Mouse (Mus musculus) embryonic stem cell, embryonic (primary cell): Measurements from ENCODE around the gene Cpm.

ENCODE experiments used
- CTCF ChIA-PET, 4 experiments: fragments of 300-600 bp in 2 of 4; fragments of 350-600 bp in 2 of 4; sonication (Branson Sonifier 250); formaldehyde crosslinking; loops; one replicate each; lab custom pipeline; 2022; ENCODE audit warnings: inconsistent platforms in 2 of 4; lab: Charles Lee
- POLR2A ChIA-PET, 4 experiments: fragments of 300-600 bp in 2 of 4; fragments of 350-600 bp in 2 of 4; sonication (Branson Sonifier 250); formaldehyde crosslinking; loops; one replicate each; lab custom pipeline; 2022; ENCODE audit warnings: antibody characterized with exemption in 4 of 4, inconsistent platforms in 1 of 4; lab: Charles Lee

The Cpm gene

DNA sequence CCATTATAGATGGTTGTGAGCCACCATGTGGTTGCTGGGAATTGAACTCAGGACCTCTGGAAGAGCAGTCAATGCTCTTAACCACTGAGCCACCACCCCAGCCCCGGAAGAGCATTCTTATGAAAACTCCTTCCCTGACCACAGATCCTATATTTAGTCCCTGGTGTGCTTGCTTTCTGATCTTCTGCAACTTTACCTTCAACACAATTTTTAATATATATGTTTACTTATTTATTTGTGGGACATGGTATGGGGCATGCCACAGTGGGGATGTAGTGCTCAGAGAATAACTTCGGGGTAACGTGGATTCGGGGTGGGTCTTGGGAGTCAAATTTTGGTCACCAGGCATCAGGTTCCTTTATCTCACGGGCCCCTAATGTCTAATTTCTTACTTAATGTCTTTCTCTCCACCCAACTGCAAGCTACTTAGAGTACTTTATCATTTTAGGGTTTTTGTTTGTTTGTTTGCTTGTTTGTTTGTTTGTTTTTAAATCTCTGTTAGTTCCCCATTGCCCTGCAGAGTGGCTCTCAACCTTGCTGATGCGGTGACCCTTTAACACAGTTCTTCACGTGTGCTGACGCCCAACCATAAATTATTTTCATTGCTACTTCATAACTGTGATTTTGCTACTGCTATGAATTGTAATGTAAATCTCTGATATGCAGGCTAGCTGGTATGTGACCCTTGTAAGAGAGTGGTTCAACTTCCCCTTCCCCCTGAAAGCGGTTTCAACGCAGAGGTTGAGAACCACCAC, 39.4 kb downstream of the Cpm start:
- CTCF ChIA-PET, result no interaction called here
- POLR2A ChIA-PET, result no interaction called here

DNA sequence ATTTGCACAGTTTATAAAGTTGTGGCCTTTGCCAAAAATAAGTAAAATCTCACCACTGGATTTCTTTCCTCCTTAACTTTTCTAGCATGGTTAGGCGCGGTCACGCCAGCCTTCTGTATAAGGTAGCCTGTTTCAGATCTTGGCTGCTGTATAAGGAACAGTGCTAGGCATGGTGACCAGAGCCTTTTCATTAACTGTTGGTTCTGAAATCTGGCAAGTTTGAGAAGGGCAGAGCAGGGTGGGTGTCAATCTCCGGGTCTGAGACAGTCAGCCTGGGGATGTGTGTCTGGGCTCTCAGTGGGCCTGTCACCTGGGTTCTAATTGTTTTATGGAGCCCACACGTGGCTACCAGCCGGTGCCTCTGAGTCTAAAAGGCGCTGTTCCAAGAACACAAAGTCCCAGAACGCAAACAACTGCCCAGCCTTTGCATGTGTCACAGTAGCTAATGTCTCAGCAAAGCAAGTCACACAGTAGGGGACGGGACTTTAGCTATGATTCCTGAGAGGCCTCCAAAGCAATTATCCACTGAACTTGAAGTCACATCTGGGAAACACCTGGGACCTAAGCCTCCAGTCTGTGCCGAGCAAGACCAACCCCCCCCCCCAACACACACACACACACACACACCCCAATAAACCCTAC, 40.3 kb downstream of the Cpm start:
- ChIA-PET CTCF (interaction anchor here in 1 of 4 experiments (0.6 kb wide), 3 partner anchors 187 to 384 kb away, joined by 3 to 9 read pairs (median 6); no protein-coding TSS in a partner anchor), POLR2A (no interaction called here)

DNA sequence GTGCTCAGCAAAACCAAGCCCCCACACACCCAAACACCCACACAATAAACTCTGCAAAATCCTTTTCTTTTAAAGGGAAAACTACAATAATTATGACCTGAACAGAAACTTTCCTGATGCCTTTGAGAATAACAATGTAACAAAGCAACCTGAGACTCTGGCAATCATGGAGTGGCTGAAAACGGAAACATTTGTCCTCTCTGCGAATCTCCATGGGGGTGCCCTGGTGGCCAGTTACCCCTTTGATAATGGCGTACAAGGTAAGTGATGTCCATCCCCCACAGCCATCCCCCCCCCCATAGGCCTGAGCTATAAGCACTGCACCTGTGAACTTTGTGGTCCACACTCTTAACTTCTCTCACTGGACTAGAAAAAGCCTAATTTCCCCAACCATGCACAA, 40.8 kb downstream of the Cpm start:
- ChIA-PET POLR2A (interaction anchor here in 1 of 4 experiments (0.6 kb wide), 1 partner anchor 192 kb away, joined by 3 read pairs; no protein-coding TSS in a partner anchor), CTCF (interaction anchor here in 2 of 4 experiments (0.6 to 0.7 kb wide), 5 partner anchors 10 to 848 kb away, joined by 3 to 9 read pairs (median 3); no protein-coding TSS in a partner anchor)

DNA sequence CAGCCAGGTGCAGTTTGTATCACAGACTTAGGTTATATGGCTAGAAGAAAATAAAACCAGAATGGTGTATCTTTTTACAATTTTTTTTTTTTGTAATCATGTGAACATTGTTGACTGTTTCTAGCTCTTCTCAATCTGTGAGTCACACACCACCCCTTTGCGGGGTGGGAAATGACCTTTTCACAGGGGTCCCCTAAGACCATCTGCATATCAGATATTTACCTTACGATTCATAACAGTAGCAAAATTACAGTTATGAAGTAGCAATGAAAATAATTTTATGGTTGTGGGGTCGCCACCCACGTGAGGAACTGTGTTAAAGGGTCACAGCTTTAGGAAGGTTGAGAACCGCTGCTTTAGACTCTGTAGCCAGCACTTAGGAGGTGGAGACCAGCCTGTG, 41.5 kb downstream of the Cpm start:
- POLR2A ChIA-PET, result interaction anchor here in 2 of 4 experiments (0.6 to 1.0 kb wide), 2 partner anchors 14 to 193 kb away, joined by 3 read pairs; no protein-coding TSS in a partner anchor

DNA sequence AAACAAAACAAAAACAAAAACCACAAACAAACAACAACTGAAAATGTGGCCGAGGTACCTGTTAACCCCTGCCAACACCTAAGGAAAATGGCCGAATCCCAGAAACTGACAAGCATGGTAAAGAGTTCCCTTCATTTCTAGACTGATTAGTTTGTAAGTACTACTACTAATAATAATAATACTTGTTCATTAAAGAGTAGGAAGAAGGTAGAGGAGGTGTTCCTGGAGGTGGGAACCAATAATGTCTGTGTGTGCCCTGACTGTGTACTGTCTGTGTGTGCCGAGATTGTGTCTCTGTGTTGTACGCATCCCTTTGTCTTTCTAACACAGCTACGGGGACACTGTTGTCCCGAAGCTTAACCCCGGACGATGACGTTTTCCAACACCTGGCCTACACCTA, 42.0 kb downstream of the Cpm start:
- ChIA-PET POLR2A (interaction anchor here in 1 of 4 experiments (1.0 kb wide), 1 partner anchor 13 kb away, joined by 3 read pairs; no protein-coding TSS in a partner anchor), CTCF (no interaction called here)

More for the DNA sequence above, 41.5 kb downstream of the Cpm start:
- CTCF ChIA-PET, result interaction anchor here in 2 of 4 experiments (0.6 to 0.7 kb wide), 4 partner anchors 11 to 847 kb away, joined by 3 to 6 read pairs (median 3); no protein-coding TSS in a partner anchor

DNA sequence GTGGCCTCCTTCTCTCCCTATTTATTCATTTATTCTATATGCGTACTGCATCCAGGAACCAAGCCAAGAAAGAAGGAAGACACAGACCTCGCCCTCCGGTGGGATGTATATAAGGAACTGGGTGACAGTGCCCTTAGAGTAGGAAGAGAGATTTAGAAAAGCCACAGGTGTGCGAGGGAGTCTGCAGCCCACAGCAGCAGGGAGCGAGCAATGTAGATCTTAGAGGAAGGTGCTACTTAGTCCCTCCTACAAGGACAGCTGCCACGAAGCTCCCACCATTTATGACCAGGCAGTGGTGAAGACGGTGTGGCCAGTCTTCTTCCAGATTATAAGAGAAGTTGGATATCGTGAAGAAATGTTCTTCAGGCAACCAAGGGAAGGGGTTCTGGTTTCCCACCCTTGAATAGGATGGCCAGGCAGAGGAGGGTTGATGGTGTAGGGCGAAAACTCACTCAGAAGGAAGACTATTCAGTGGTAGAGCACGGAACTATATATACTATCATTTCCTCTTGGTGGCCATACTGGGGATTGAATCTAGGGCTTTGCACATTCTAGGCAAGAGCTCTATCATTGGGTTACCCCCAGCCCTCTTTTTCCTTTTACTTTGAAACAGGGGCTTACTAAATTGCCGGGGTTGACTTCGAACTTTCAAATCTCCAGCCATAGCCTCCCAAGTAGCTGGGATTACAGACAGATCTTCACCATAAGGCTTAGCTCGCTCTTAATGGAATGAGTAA, 42.8 kb downstream of the Cpm start:
- POLR2A ChIA-PET, result interaction anchor here in 2 of 4 experiments (0.7 to 1.0 kb wide), 2 partner anchors 13 to 38 kb away, joined by 3 to 4 read pairs; no protein-coding TSS in a partner anchor

DNA sequence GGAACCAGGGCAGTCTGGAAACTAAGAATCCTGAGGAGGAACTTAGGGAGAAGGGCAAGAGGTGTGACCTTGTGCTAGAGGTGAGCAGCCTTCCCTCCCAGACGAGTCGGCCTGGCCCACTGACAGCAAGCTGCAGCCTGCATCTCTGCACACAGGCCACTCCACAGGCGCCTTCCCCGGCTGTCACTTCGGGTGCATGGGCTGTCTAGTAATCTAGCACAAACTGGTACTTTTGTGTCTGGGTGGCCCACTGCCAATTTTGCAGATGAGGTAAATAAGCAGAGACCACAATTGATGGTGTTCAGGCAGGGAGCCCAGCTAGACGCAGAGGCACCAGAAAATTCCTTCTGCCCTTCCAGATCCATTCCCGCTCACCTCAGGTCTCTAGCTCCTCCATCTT, 43.4 kb downstream of the Cpm start:
- ChIA-PET CTCF (no interaction called here), POLR2A (interaction anchor here in 2 of 4 experiments (0.6 to 0.7 kb wide), 2 partner anchors 37 to 625 kb away, joined by 3 to 4 read pairs; no protein-coding TSS in a partner anchor)

More for the DNA sequence above, 42.8 kb downstream of the Cpm start:
- CTCF ChIA-PET, result no interaction called here

DNA sequence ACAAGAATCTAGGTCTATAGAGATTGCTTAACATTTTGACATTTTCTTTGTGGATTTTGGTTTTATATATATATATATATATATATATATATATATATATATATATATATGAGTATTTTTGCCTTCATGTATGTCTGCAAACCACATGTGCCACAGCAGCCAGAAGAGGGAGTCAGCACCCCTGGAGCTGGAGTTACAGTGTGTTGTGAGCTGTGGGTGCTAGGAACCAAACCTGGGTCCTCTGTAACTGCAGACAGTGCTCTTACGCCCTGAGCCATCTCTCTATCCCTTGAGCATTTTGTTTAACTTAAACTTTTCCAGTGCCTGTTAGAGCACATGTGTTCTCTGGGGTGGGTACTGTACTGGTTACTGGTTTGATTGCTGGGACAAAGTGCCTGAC, 44.6 kb downstream of the Cpm start:
- POLR2A ChIA-PET, result interaction anchor here in 1 of 4 experiments (0.6 kb wide), 1 partner anchor 219 kb away, joined by 3 read pairs; no protein-coding TSS in a partner anchor

DNA sequence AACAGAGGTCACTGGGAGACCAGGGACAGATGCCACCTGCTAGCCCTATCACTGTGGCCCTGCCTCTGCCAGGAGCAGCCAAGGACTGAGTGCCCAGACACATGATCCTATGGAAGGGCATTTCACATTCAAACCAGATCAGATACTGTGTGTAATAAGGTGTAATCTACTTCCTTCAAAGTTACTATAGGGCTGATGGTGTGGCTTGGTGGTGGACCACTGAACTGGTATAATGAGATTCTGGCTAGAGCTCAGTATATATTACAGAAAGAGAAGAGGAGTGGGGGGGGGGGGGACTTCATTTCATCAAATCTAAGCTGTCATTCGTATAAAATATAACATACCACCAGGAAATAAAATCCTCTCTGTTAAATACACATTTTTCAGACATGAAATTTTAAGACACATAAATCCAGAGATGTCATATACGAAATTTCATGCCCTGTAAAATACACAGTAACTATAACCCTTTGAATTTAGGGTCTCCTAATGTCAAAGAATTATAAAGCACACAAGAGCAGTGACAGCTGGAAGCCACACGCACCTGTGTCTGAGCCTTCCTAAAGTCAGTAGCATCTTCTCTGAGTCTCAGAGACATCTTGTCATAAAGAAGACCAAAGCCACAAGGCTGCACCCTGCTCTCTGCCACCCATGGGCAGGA, 45.2 kb downstream of the Cpm start:
- CTCF ChIA-PET, result interaction anchor here in 2 of 4 experiments (0.6 kb wide), 3 partner anchors 13 to 177 kb away, joined by 3 to 4 read pairs (median 4); no protein-coding TSS in a partner anchor
- POLR2A ChIA-PET, result interaction anchor here in 2 of 4 experiments (0.6 to 0.7 kb wide), 3 partner anchors 157 to 219 kb away, joined by 3 to 6 read pairs (median 5); no protein-coding TSS in a partner anchor

More for the DNA sequence above, 44.6 kb downstream of the Cpm start:
- CTCF ChIA-PET, result interaction anchor here in 2 of 4 experiments (0.6 kb wide), 3 partner anchors 14 to 176 kb away, joined by 3 to 4 read pairs (median 4); no protein-coding TSS in a partner anchor

DNA sequence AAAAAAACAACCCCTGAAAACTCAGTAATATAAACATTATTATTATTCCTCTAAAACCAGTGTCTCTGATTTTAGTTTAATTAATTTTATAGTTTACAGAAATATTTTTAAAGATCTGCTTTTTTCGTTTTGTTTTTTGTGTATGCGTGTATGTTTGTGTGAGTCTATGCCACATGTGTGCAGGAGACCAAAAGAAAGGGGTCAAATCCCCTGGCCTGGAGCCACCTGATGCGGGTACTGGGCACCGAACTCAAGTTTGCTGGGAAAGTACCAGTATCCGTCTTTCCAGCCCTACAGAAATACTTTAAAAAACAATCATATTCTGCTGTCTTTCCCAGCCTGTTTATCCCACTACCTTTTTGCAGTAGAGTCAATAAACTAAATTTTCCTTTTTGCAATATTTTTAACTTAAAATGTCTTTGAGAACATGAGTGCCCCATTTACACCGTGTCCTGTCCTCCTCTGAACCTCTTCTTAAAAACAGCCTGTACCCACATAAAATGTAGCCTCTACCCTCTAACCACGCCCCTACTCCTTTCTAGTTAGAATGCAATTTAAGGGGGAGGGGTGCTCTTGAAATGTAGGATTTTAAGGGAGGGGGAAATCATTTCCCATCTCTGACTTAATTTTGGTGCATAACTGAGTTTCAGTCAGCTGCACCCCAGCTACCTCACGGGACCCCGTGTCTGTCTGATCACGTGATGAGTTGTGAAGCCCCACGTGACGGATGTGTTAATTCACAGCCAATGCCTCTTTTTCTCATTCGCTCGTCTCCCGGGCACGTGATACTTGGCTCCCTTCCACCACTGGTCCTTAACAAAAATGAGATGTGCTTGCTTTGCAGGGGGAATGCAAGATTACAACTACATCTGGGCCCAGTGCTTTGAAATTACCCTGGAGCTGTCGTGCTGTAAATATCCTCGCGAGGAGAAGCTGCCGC, 46.1 kb downstream of the Cpm start:
- POLR2A ChIA-PET, result interaction anchor here in 2 of 4 experiments (0.6 to 0.9 kb wide), 3 partner anchors 32 to 178 kb away, joined by 3 to 6 read pairs (median 5); no protein-coding TSS in a partner anchor
- CTCF ChIA-PET, result interaction anchor here in 2 of 4 experiments (0.6 to 1.5 kb wide), 4 partner anchors 10 to 221 kb away, joined by 3 to 8 read pairs (median 3); no protein-coding TSS in a partner anchor

DNA sequence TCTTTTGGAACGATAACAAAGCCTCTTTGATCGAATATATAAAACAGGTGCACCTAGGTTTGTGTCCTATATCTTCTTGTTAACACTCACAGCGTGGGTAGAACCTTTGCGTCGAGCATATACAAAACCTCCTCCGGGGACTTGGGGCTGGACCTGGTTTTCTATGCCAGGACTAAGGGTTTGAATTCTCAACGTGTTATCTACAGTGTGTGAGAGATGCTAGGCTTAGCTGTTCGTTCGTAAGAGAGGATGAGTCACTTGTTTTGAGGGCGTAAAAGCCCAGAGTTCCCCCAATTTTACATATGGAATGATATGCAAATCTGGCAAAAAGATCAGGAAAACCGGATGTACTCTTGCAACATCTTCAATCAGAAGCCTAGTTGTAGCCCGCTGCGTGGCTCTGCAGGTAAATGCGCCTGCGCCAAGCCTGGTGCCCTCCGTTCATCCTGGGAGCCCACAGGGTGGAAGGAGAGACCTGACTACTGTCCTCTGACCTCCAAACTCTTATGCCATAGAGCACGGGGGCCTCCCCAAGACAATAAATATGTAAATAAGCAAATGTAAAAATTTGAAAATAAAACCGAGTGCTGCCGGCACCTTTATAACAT, 46.8 kb downstream of the Cpm start:
- POLR2A ChIA-PET, result interaction anchor here in 1 of 4 experiments (0.9 kb wide), 1 partner anchor 32 kb away, joined by 3 read pairs; no protein-coding TSS in a partner anchor
- CTCF ChIA-PET, result interaction anchor here in 2 of 4 experiments (0.6 to 3.0 kb wide), 6 partner anchors 9 to 222 kb away, joined by 3 to 11 read pairs (median 3); no protein-coding TSS in a partner anchor

DNA sequence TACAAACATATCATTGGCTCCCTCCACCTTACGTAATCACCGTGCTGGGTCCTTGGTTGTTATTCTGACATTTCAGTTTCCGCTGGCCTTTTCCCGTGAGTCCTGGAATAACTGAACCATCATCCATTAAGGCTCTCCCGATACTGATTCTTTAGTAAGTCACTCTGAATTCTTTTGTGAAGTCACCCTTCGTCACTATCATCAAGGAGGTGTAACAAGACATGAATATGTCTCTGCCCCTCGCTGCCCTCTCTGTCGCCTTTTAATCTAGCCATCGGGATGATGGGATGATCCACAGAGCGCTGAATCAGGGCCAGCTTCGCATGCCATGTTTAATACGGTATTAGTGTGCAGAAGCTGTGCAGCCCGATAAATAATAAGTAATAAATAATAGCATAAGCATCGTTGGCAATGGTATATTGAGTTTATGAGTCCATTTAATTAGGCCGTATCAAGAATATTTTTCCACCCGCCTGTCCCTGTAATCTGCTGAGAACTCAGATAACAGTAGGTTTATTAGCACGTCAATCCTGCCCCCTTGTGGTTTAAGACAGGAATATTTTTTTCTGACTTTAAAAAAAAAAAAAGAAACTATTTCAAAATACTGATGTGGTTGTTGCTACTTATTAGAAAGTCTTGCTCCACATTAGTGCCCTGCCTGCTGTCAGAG, 47.5 kb downstream of the Cpm start:
- ChIA-PET CTCF (interaction anchor here in 2 of 4 experiments (0.6 to 3.0 kb wide), 5 partner anchors 9 to 222 kb away, joined by 3 to 11 read pairs (median 3); no protein-coding TSS in a partner anchor), POLR2A (interaction anchor here in 1 of 4 experiments (0.9 to 1.6 kb wide), 2 partner anchors 22 to 33 kb away, joined by 3 to 6 read pairs; no protein-coding TSS in a partner anchor)

DNA sequence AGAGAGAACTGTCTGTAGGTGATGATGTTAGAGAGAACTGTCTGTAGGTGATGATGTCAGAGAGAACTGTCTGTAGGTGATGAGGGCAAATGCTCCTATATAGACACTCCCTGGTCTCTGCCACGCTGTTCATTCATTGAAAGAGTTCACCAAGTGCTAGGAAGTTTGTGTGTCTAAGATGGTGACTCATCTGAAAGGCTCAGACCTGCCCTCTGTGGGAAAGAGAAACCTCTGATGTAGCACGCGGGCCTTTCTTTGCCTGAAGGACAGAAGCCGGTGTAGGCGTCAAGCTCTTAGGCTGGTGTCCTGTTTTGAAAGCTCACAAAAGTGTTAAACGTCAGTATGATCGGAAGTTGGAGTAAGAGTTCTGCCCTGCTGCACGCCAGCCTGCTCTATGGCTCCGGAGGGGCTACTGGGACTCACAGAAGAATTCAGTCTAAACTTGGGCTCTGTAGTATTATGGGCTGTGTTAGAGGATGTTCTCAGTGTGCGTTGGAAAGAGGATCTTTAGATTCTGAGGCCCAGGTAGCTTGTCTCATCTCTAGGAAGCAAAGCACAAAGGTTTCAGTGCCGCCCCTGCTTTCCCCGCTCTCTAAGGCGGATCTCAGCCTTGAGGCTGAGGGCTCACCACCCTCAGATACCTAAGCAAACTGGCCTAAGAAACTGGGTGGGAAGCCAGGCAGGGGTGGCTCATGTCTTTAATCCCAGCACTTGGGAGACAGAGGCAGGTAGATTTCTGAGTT, 48.4 kb downstream of the Cpm start:
- POLR2A ChIA-PET, result interaction anchor here in 1 of 4 experiments (0.9 to 1.6 kb wide), 2 partner anchors 21 to 33 kb away, joined by 3 to 6 read pairs; partner anchors contain the start of gene Mdm2
- CTCF ChIA-PET, result interaction anchor here in 2 of 4 experiments (1.4 to 3.0 kb wide), 4 partner anchors 15 to 223 kb away, joined by 3 to 11 read pairs (median 6); no protein-coding TSS in a partner anchor

DNA sequence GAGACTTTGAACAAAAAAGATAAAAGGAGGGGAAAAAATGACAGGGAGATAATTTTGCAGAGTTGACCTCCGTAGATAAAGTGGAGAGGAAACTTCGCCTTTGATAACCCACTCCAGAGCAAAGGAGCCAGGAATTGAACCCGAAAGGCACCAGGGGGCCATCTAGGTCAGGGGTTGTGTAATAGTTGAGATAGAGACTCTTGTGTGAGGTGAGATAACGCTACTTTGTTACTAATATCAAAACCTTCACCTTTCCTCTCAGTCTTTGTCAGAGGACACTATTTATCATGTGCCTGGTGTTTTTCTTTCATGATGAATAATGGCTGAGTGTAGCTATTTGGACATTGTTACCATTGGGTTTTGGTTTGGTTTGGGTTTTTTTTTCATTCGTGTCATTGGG, 49.1 kb downstream of the Cpm start:
- CTCF ChIA-PET, result interaction anchor here in 2 of 4 experiments (1.4 to 3.0 kb wide), 3 partner anchors 16 to 223 kb away, joined by 3 to 11 read pairs (median 4); no protein-coding TSS in a partner anchor
- POLR2A ChIA-PET, result interaction anchor here in 1 of 4 experiments (0.9 to 1.6 kb wide), 2 partner anchors 21 to 33 kb away, joined by 3 to 6 read pairs; partner anchors contain the start of gene Mdm2
